In the genomic region with DNA sequence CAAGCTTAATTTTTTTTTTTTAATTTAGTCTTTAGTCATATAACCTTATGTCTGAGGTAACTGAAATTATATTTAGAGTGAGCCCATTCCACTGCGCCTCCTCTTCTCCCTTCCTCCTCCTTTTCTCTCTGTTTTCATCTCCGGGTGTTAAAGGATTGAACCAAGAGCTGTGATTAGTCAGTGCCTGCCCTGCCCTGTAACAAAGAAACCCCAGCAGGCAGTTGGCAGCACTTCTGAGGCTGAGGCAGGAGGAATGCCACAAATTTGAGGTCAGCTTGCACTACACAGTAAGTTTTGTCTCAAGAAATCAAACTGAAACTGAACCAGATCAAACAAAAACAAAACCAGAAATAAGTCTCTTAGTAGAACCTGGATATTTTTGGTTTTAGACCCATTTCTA, we compare ENCODE assay signal across 20 mouse cellular contexts. TPM values are rescaled to one million over a fixed set of nuclear protein-coding genes. Genes with fewer than 3 reads are reported as not detected.
DNase-seq lines count a peak whose midpoint lies in the region; ATAC-seq and TF ChIP-seq lines count a peak whose summit lies in the region.
"Had no signal": no experiment of that assay in that cellular context is flagged by ENCODE, and none has a peak within 500 bp of the region (broad histone marks: within the 10 kb centered on the region; RNA-seq: fewer than 3 reads in every experiment).

No protein-coding gene starts in this region.

- H3K79me2 ChIP-seq in liver, adult 2 months (ENCODE audit: control insufficient read depth, insufficient read depth, low read length) = peaks cover 58% of the 10 kb centered on the region

- TF ChIP-seq POLR2A in liver, adult 2 months (IDR thresholded peaks at IDR 0.05; ENCODE audit: extremely low read depth, insufficient read depth, low read length) = no peak

- no peak overlapping the region for H3K4me3 ChIP-seq in heart, embryonic 11.5 days (ENCODE audit: low read depth, low read length)
- no peak overlapping the region for H3K4me3 ChIP-seq in liver, adult 2 months (ENCODE audit: insufficient read depth, low read depth, low read length)
- no peak overlapping the region for H3K4me3 ChIP-seq in liver, embryonic 11.5 days (ENCODE audit: low read depth, low read length)
- H3K4me3 ChIP-seq: embryonic facial prominence, embryonic 12.5 days; erythroblast, embryonic 14.5 days; hindbrain, embryonic 13.5 days; intestine, embryonic 15.5 days; limb, embryonic 10.5 days; liver, embryonic 13.5 days; lung, embryonic 15.5 days; midbrain, embryonic 12.5 days; neural tube, embryonic 15.5 days had no signal

- peaks cover 26% of the 10 kb centered on the region for H3K4me1 ChIP-seq in heart, embryonic 11.5 days (ENCODE audit: control insufficient read depth, insufficient read depth, low read length)
- H3K4me1 ChIP-seq in liver, adult 2 months (ENCODE audit: control insufficient read depth, insufficient read depth, low read length) = peaks cover 18% of the 10 kb centered on the region
- H3K4me1 ChIP-seq in liver, embryonic 11.5 days (replicated peaks; ENCODE audit: control insufficient read depth, insufficient read depth, low read length) = peaks cover 9% of the 10 kb centered on the region
- H3K4me1 ChIP-seq: embryonic facial prominence, embryonic 12.5 days; limb, embryonic 10.5 days had no signal

- DNase-seq in heart, adult 11 months = peak; percentile 75
- DNase-seq in liver, adult 2 months (ENCODE audit: extremely low read depth, low read depth, low spot score) = peak; percentile 44
- no peak for DNase-seq in liver, embryonic 11.5 days (ENCODE audit: low spot score)
- peak; percentile 16 for DNase-seq in R1 (ENCODE audit: low read depth, low spot score)
- DNase-seq in telencephalon, adult 2 months (ENCODE audit: low read depth, low spot score) = peak; percentile 10
- no peak for DNase-seq in right cerebral cortex, postnatal 36 days (ENCODE audit: low spot score in 2 of 2)
- DNase-seq: liver, embryonic 13.5 days; retina, postnatal 1 day; right cerebral cortex, postnatal 4 days had no signal

- no peak overlapping the region for H3K4me2 ChIP-seq in heart, embryonic 11.5 days
- no peak overlapping the region for H3K4me2 ChIP-seq in liver, embryonic 11.5 days
- H3K4me2 ChIP-seq: embryonic facial prominence, embryonic 12.5 days; hindbrain, embryonic 13.5 days; intestine, embryonic 15.5 days; liver, embryonic 13.5 days; lung, embryonic 15.5 days; midbrain, embryonic 12.5 days; neural tube, embryonic 15.5 days had no signal

- H3K9me3 ChIP-seq in heart, embryonic 11.5 days (replicated peaks; ENCODE audit: control insufficient read depth, low read length) = no peaks in the 10 kb centered on the region
- no peaks in the 10 kb centered on the region for H3K9me3 ChIP-seq in liver, embryonic 11.5 days (ENCODE audit: control insufficient read depth, low read length)
- H3K9me3 ChIP-seq: embryonic facial prominence, embryonic 12.5 days; G1E; hindbrain, embryonic 13.5 days; intestine, embryonic 15.5 days; limb, embryonic 10.5 days; liver, embryonic 13.5 days; lung, embryonic 15.5 days; midbrain, embryonic 12.5 days; neural tube, embryonic 15.5 days had no signal

- ATAC-seq in heart, embryonic 11.5 days (replicated peaks; ENCODE audit: insufficient number of reproducible peaks, low FRiP score, low TSS enrichment) = no peak
- no peak for ATAC-seq in liver, embryonic 11.5 days (replicated peaks; ENCODE audit: low FRiP score)
- ATAC-seq: forebrain, embryonic 14.5 days; intestine, embryonic 15.5 days had no signal

- 84% methylated on average over 2 of the region's 2 CpGs for WGBS in heart, embryonic 11.5 days (ENCODE audit: insufficient replicate concordance)
- WGBS in liver, adult 2 months = 75% methylated on average over 2 of the region's 2 CpGs
- 83% methylated on average over 2 of the region's 2 CpGs for WGBS in liver, embryonic 11.5 days

- no peak overlapping the region for H3K9ac ChIP-seq in heart, embryonic 11.5 days (ENCODE audit: low read depth, low read length)
- no peak overlapping the region for H3K9ac ChIP-seq in liver, adult 2 months (ENCODE audit: low read depth, low read length)
- no peak overlapping the region for H3K9ac ChIP-seq in liver, embryonic 11.5 days (ENCODE audit: low read depth, low read length)
- H3K9ac ChIP-seq: embryonic facial prominence, embryonic 12.5 days; hindbrain, embryonic 13.5 days; intestine, embryonic 15.5 days; liver, embryonic 13.5 days; lung, embryonic 15.5 days; midbrain, embryonic 12.5 days; neural tube, embryonic 15.5 days had no signal

- no peak overlapping the region for H3K27ac ChIP-seq in heart, embryonic 11.5 days (ENCODE audit: low read depth, low read length)
- no peak overlapping the region for H3K27ac ChIP-seq in liver, adult 2 months (replicated peaks; ENCODE audit: insufficient read depth, low read depth, low read length)
- H3K27ac ChIP-seq in liver, embryonic 11.5 days (ENCODE audit: low read depth, low read length) = no peak overlapping the region
- H3K27ac ChIP-seq: embryonic facial prominence, embryonic 12.5 days; hindbrain, embryonic 13.5 days; intestine, embryonic 15.5 days; limb, embryonic 10.5 days; liver, embryonic 13.5 days; lung, embryonic 15.5 days; midbrain, embryonic 12.5 days; neural tube, embryonic 15.5 days had no signal

- no peaks in the 10 kb centered on the region for H3K27me3 ChIP-seq in heart, embryonic 11.5 days (ENCODE audit: control insufficient read depth, insufficient read depth, low read length)
- H3K27me3 ChIP-seq in liver, adult 2 months (ENCODE audit: control insufficient read depth, insufficient read depth, low read length) = no peaks in the 10 kb centered on the region
- no peaks in the 10 kb centered on the region for H3K27me3 ChIP-seq in liver, embryonic 11.5 days (replicated peaks; ENCODE audit: control insufficient read depth, insufficient read depth, low read length)
- H3K27me3 ChIP-seq: embryonic facial prominence, embryonic 12.5 days; hindbrain, embryonic 13.5 days; intestine, embryonic 15.5 days; liver, embryonic 13.5 days; lung, embryonic 15.5 days; midbrain, embryonic 12.5 days; neural tube, embryonic 15.5 days had no signal

- 0 out of 2 replicates have a peak, but pooled peaks cover 2% of the 10 kb centered on the region for H3K36me3 ChIP-seq in heart, embryonic 11.5 days (ENCODE audit: control insufficient read depth, insufficient read depth, low read length)
- no peaks in the 10 kb centered on the region for H3K36me3 ChIP-seq in liver, adult 2 months (ENCODE audit: control insufficient read depth, insufficient read depth, low read length)
- H3K36me3 ChIP-seq in liver, embryonic 11.5 days (ENCODE audit: control insufficient read depth, insufficient read depth, low read length) = no peaks in the 10 kb centered on the region
- H3K36me3 ChIP-seq: hindbrain, embryonic 13.5 days; intestine, embryonic 15.5 days; liver, embryonic 13.5 days; lung, embryonic 15.5 days had no signal

- TF ChIP-seq CTCF in liver, adult 2 months (IDR thresholded peaks at IDR 0.05; ENCODE audit: low read depth, low read length) = no peak

RNA-seq across cellular contexts. Expression of a gene that starts 49.3 kb away (rescaled TPM):
- polyA plus RNA-seq in heart, embryonic 11.5 days (2014; fragmentation: Nextera tagmentation; extraction: Ambion mirVana) = 49.5 and 51.4 TPM in 2 replicates
- 46.7 and 59.9 TPM in 2 replicates for total RNA-seq in liver, adult 2 months (2014; rRNA removed)
- polyA plus RNA-seq in liver, adult 2 months (2012; rRNA removed) = 63.3 and 71.0 TPM in 2 replicates
- 24.2 and 24.4 TPM in 2 replicates for polyA plus RNA-seq in liver, embryonic 11.5 days (2014; fragmentation: Nextera tagmentation; extraction: Ambion mirVana)

Comparison
In these comparisons a context has a peak if more than half of its experiments do, and no peak if none do; other contexts are left out.
1. DNase-seq: peak in heart, adult 11 months (single experiment), liver, adult 2 months (single experiment), R1 (single experiment) and telencephalon, adult 2 months (single experiment); none in liver, embryonic 11.5 days (single experiment) and right cerebral cortex, postnatal 36 days (0 of 2).